Mouse (Mus musculus) ZHBTc4 (cell line): Measurements from ENCODE around the gene Hoxb4.

Experiments used
- DNase-seq: peaks from one replicate; pipeline ENCODE4 v3.0.0-alpha.2; 2011; ENCODE audit warnings: low read depth, low spot score

Gene Hoxb4

DNA sequence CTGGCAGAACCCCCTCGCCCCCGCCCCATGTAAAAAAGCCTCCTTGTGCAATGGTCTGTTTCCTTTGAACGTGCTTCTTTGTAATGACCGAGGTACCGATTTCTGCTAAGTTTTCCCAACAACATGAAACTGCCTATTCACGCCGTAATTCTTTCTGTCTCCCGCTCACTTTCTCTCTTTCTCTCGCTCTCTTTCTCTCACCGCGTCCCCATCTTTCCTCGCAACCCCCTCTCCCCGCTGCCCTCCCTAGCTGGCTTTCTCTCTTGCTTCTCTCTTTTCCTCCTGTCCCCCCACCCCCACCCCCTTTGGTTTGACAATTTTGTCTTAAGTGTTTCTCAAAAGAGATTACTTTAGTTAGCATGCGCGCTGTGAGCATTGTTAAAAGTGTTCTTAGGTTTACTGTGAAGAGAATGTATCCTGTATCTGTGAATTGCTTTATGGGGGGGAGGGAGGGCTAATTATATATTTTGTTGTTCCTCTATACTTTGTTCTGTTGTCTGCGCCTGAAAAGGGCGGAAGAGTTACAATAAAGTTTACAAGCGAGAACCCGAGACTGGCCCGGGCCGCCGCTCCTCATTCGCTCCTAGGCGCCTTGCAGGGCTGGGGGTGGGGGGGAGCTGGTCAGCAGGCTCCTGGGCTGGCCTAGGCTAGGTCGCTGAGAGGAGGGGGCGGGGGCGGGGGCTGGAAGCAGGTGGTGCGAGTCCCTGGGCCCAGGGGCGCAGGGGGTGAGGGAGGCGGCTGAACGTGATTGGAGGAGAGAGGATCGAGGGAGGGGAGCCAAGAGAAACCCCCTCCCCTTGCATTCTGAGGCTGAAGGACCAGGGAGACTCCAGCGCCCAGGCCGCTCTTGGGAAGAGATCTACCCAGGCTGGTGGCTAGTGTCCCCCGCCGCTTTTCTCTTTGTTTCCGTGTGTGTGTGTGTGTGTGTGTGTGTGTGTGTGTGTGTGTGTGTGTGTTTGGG lies 33.0 kb upstream of the Hoxb4 start:
- DNase-seq = peak; percentile 56

DNA sequence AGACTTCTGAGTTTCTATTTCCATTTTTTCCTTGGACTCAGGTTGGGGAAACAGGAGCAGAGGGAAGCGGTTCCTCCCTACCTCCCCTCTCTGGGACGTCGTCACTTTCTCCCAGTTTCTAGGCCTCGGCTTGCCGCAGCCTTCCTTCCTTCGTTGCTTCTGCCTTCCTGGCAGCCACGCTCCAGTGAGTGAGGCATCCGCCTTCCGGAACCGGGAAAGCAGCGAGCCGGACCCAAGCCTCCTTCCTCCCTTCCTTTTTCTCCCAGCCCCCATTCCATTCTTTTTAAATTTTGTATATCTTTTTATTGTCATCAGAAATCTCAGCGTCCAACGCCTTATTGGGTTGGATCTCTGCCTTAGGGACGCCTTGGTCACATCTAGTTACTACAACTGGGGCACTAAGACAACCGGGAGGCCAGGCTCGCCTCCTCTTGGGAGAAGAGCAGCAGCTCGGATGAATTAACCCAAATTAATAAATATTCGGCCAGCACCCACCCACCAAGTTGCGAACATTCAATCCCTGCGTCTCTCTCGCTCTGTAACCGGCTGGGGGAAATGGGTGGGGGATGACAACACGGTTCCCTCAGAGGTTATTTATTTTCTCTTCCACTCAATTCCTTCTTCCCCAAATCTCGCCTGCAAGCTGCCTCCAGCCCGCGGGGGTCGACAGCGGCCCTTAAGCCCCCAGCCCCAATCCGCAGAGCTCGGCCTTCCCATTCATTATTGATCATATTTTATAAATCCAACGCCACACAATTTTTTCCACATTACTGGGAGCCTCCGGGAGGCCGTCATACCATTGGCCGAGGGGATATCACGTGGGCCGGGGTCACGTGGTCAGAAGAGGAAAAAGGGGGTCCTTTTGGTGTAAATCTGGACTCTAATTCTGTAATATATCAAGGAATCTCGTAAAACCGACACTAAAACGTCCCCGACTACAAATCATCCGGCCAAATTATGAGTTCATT lies 32.0 kb upstream of the Hoxb4 start, which contains the start of gene Hoxb7:
Gene Hoxb7 (plus strand): TSS at position 853 of the 968 bp plus-strand sequence.
- peak; percentile 51 for DNase-seq

DNA sequence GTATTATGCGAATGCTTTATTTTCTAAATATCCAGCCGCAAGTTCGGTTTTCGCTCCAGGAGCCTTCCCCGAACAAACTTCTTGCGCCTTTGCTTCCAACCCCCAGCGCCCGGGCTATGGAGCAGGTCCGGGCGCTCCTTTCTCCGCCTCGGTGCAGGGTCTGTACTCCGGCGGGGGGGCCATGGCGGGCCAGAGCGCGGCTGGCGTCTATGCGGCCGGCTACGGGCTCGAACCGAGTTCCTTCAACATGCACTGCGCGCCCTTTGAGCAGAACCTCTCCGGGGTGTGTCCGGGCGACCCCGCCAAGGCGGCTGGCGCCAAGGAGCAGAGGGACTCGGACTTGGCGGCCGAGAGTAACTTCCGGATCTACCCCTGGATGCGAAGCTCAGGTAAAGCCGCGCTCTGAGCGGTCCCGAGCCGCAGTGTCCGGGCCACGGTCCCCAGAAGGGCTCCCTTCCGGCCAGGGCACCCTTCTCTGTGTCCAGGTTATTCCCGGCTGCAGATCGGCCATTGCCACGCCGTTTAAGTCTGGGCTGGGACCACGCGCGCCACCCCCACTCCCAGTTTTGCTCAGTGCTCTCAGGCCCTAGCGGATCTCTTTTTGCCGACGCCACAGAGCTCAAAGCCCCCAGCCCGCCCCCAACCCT lies 31.2 kb upstream of the Hoxb4 start:
- DNase-seq = peak; percentile 61

DNA sequence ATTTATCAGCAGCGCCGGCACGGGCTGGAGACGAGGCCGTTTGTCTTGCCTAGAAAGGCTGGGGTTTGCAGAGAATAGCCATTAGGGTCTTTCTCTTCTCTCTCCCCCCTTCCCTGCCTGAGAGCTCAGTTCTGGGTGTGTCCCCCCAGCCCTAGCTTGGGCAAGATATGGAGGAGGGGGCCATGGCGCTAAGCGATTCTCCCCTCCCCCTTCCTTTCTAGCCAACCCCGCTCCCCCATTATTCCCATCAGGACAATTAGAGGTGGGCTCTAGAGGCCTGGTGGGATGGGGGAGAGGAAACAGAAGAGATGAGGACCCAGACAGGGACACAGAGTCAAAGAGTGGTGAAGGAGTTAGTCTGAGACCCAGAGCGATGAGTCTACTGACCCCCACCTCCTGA lies 30.7 kb upstream of the Hoxb4 start:
- DNase-seq = no peak

DNA sequence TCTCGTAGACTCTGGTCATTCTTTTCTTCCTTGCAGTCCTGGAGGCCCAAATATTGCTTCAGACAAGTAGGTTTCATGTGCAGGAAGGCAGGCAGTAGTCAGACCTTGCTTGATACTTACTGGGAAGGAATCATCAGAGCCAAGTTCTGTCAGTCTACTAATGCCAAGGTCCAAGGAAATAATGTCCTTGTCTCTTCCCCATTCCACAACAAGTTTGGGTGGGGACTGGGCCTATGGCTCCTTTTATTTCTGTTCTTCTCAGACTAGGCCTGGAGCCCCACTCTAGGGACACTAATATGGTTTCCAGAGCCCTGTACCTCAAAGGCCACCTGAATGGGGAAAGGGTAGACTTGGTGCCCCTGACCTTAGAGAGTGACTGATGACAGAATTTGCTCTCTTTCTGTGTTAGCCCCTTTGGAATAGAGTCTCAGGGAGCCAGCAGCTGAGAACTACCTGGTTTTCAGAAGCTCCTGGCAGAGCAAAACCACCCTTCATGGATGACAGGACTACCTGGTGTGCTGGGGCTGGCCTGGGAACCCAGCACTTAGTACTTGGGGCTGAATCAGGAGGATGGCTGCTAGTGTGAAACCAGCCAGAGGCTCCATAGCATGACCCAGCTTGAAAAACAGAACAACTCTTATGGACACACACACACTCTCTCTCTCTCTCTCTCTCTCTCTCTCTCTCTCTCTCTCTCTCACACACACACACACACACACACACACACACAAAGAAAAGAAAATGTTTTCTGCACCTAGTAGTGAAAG lies 29.4 kb upstream of the Hoxb4 start:
- DNase-seq = no peak

DNA sequence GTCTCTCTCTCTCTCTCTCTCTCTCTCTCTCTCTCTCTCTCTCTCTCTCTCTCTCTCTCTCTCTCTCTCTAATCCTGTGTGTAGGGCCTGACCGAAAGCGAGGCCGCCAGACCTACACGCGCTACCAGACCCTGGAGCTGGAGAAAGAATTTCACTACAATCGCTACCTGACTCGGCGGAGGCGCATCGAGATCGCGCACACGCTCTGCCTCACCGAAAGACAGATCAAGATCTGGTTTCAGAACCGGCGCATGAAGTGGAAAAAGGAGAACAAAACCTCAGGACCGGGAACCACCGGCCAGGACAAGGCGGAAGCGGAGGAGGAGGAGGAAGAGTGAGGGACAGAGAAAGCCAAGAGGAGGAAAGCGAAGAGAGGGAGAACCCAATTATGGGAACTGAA lies 28.8 kb upstream of the Hoxb4 start:
- no peak for DNase-seq

DNA sequence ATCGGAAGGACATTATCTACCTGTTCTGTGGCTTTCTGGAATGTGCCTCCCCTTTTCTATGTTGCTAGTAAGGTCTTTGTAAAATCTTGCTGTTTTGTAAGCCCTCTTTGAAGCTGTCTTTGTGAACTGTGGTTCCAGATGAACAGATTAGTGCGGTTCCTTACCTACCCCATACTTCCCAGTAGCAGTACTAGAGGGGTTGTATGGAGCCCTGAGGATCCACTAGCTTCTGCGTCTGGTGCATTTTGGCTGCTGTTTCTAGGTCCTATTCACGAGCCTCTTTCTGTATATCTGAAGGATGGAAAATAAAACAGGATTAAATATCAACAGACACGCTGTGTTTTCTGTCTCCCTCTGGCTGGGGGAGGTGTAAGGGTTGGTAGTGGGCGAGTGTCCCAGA lies 28.2 kb upstream of the Hoxb4 start:
- DNase-seq = no peak

DNA sequence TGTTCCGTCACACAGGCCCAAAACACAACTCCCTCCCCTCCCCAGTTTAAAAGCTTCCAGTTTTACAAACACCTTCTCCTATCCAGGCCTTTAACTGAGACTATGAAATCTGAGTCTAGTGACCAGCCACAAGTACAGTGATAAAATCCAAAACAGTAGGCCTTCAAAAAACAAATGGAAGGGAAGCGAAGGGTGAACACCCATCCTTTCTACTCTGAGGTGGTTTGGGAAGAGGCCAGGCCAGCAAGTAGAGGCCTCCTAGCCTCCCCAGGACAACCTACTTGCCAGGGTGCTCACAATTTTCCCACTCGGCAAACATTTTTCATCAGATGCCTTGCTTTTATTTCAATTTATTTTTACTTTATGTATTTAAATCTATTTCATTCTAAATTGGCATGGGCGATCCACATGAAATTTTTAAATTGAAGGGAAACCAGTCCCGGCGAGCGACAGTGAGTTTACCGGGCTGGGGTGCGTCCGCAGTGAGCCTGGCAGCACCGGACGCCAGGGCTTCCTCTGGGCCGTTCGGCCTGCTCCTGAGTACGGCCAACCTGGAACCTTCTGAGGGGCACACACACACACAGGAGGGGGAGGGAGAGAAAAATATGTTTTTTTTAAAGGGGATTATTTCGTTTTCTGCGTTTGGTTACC lies 27.2 kb upstream of the Hoxb4 start:
- DNase-seq = no peak

DNA sequence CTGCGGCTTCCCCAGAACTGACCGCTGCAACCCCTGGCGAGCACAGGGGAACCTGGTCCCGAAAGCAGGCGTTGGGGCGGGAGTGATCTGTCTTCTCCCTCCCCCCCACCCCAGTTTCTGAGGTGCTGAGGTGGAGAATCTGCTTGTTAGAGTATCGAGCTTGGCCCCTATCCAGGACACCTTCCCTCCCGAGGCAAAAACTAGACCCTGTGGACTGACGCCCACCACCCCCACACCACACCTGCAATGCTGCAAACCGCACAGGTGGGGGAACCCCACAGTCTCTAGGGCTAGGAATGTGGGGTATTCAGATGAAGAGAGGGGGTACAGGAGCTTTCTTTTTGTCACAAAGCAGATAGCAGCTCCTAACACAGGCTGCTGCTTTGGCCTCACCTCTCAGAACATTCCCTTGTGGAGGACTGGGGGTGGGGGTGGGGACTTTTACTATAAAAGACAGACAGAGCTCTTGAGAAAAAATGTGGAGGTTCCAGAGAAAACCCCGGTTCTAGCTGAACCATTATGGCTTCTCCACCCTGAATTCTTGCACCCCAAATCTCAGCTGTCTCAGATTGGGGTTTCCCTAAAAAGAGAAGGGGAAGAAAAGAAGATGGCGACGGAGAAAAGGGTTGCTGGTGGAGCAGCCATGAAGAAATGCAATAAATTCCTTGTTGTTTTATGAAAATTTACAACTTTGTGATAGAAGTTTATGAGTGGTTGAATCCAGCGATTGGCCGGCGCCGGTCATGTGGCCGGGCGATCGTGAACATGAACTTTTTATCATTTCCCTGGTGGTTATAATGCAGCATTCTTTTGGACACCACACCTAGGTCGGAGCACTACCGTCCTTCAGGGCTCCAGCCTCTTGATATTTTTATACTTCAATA lies 26.1 kb upstream of the Hoxb4 start, which contains the start of gene Hoxb6:
Gene Hoxb6 (plus strand): TSS at position 796 of the 884 bp plus-strand sequence.
- no peak for DNase-seq

DNA sequence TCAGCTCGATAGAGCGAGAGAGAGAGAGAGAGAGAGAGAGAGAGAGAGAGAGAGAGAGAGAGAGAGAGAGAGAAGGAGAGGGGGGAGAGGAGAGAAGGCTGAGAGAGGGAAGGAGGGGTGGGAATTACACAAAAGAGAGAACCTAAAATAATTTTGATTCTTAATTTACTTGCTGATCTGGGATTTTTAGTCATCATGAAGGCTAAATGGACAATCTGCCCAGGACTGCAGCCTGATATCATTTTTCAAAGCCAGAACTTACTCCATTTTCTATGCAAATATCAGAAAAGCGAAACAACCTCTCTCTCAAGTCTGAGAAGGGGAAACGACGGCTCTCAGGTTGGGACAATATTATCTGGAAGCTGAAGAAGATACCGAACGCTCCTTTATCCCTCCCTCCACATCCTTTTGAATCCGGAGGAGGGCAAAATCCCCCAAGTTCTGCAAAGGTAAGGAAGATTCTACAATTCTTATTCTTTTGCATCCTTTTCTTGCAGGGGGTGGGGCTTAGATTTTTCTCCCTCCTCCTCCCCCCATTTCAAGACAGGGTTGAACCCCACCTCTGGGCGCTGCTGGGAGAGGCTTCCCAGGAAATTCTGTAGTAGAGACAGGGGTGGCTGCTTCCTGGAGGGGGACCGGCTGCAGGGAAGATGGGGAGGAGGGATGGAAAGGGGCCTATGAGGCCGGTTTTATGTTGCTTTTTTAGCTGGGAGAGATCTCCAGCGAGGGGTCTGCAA lies 25.3 kb upstream of the Hoxb4 start:
- DNase-seq = peak; percentile 9

DNA sequence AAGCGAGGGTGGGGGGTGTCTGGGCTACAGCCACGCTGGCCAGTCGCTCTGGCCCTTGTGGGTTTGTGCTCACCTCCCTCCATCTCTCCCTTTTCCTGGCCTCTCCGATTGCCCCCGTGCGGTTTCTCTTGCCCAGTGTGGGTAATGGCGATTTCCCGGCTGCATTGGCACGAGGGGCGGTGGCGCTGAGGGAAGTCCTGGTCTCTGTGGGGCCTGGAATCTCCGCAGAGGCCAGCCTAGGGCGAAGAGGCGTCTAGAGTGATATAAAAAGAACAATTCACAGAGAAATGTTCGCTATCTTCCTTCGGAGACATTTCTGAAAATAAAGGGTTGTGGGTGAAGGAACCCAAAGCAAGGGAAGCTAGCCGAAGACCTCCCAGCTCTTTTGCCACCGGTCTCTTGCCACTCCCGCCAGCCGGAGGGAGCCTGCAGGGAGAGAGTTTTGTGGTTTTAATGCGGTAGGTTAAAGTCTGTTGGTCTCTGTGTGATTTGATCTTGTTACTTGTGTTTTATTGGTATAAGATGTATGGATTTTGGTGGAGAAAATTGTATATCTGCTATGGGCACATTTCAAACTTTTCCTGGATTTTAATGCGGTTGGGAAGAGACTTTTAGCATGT lies 24.7 kb upstream of the Hoxb4 start:
- DNase-seq = peak; percentile 9

DNA sequence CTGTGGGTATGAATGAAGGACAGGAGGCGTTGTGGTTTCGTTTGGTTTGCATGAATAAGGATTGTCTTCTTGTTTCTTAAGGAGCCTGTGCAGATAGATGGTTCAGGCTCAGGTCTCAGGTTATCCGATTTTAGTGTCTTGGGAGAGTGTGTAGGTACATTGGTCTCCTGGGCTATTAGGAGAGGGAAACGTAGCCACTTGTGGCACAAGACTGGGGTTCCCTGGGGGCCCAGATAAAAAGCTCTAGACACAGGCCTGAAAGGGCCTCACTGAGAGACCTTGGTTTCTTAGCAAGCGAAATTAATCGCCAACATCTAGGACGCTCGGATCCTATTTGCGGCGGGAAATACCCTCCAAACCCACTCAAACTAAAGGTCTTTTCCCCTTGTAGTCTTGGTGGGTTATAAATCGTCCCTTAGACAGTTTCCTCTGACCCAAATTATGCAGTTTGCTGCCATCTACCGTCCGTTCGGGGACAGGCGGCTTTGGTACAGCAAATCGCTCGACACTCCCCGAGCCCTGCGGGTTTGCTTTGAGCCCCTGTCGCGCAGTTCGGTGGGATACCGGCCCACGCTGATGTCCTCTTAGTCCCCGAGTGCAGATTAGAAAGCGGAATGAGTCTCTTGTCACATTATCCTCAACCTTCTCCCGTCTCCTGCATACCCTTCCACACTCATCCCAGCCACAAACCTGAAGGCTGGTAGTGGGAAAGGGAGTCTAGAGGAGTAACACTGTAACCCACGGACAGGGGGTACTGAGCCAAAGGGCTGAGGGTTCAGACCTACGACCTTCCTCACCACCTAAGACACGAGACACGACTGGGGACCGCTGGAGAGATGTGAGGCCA lies 23.6 kb upstream of the Hoxb4 start:
- DNase-seq = peak; percentile 92

DNA sequence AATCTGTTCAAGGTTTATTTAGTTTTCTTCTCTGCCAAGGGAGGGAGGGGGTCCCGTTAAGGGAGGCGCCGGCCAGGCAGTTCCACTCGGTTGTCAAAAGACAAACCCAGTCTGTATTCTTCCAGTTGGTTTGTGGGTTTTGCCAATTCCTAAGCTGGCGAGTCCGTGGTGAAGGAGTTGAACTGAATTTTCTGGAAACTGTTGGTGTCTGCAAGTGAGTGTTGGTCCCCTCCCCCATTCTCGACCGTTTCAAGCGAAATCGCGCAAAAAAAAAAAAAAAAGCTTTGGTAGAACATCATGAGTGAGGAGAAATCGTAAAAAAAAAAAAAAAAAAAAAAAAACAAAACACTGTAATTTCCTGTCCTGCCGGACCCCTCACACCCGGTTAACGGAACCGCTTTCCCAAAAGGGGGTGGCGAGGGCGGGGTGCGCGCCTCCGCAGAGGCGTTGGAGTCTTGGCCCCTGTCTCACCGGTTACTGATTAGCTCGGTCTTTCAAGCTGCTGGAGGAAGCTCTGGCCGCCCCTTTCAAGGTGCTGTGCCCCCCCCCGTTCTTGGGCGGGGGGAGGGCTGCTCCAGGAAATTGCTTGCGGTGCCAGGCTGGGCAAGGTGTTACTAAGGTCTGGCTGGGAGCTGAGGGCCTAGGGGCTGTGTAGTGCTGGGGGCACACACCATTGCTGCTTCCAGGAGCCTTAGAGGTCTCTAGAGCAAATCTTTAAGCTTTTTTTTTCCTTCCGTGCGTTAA lies 22.8 kb upstream of the Hoxb4 start:
- no peak for DNase-seq

DNA sequence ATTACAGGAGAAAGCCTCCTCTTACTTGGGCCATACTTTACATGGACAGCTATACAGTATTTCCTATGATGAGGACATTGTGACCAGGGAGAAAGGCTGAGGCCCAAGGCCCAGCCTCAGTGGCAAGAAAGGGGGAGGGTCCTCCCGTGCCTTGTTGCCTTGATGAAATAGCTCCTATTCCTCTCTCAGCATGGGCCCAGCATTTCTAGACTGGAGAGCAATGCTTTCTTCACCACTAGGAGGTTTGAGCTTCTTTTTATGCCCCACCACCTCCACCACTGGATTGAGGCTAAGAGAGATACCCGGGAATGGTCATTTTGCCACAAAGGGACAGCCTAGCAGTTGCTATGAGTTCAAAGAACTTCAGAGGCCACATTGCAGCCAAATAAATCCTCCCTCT lies 21.1 kb upstream of the Hoxb4 start:
- no peak for DNase-seq

DNA sequence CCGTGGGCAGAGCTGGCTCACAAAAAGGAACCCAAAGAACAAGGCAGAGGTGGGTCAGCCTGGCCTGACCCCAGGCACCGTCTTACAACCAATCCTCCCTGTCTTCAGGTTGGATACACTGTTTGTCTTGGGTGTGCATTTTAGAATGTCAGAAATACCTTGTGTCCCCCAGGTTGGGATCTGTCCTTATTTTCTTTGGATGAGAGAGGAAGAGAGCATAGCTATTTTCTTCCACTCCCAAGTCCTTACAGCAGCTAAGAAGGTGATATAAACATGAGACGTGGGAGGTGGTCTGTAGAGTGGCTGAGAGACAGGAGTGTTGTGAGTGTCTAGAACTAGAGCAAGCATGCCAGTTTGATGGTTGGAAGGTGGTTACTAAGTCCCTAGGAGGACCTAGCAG lies 20.6 kb upstream of the Hoxb4 start:
- no peak for DNase-seq

DNA sequence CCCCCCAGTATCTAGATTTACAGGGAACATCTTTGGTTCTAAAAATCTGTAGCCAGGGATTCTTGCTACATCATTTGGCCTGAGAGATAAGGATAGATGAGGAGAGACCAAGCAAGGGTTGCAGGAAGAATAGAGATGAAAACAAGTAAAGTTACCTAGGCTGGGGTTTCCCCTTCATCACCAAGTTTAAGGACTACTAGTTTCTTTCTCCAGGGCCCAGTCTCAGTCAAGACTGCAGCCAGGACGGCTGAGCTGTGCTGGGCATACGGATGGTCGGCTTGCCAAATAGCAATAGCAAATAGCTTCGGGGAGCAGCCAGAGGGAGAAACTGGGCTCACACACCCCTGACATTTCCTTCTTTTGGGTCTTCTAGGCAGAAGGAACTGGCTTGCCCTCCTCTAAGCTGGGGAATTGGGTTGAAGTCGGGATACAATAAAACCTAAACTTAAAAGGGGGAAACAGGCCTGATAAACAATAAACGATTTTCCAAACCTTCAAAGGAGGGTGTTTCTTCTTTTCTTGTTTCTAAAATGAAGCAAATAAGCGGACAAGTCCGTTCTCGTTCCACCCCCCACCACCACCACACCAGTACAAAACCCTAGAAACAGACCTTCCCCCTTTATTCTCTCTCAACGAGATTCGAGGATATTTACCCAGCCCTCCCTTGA lies 20.0 kb upstream of the Hoxb4 start:
- no peak for DNase-seq
